Mouse (Mus musculus): Measurements from ENCODE around the gene Scand1.

Scand1 gene

GRCm38 (mm10) chr2:156307261-156307660 is 5.2 kb downstream of the Scand1 start:
- in situ Hi-C loops (cut with MboI, MseI), result no loop called here

- in situ Hi-C loops (cut with MboI, MseI), result no loop called here
Measured at GRCm38 (mm10) chr2:156305818-156306217, 6.7 kb downstream of the Scand1 start.

- in situ Hi-C loops (cut with MboI, MseI), result no loop called here
Measured at GRCm38 (mm10) chr2:156304351-156304750, 8.2 kb downstream of the Scand1 start.

DNA sequence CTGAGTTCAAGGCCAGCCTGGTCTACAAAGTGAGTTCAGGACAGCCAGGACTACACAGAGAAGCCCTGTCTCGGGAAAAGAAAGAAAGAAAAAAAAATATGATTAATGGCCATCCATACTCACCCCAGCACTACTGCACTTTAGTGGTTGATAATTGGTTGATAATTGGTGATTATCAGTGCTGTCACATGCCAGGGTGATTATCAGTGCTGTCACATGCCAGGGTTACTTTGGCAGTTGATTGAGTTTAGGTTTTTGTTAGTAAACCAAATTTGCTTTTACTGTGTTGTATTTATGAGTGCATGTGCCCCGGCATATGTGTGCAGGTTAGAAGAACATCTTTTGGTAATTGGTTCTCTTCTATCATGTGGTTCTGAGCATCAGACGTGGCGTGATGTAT is 10.4 kb downstream of the Scand1 start:
- in situ Hi-C loops (cut with MboI, MseI), result no loop called here

GRCm38 (mm10) chr2:156298458-156298857 is 14.0 kb downstream of the Scand1 start:
- in situ Hi-C loops (cut with MboI, MseI), result loop anchor here (10.0 kb wide), 1 partner anchor 1864 kb away; the partner anchor contains the start of gene Cbfa2t2

DNA sequence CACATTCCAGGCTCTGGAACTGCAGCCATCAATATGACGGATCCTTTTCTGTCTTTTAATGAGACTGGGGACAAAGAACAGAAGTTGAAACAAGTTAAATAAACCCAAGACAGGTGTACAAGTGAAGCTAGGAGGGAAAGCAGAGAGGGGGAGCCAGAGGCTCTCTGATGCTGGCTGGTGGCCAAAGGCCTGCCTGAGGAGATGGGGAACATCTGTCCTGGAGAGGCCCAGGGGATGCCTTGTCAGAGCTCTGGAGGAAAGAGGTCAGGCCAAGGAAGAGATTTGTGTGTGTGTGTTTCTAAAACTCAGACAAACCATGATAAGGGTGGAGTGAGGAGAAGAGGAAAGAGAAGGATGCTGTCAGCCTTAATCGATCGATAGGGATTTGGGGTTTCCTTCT is 14.9 kb downstream of the Scand1 start:
- in situ Hi-C loops (cut with MboI, MseI), result loop anchor here (10.0 kb wide), 1 partner anchor 1863 kb away; the partner anchor contains the start of gene Cbfa2t2

DNA sequence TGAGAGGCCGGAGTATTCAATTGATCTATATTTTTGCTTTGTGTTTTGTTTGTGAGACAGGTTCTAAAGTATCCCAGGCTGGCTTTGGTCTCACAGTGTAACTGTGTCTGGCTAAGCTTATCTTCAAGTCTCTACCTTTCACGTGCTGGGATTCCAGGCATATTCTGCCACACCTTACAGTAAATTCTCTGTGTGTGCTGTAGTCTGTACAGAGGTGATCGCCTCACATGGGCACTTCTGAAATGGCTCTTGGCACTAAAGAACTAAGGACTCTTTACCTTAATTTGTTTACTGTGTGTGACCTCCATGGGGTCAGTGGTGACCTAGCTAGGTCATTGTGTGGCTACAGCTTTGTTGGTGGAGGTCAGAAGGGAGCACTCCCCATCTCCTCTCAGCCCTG is 16.3 kb downstream of the Scand1 start:
- in situ Hi-C loops (cut with MboI, MseI), result loop anchor here (10.0 kb wide), 1 partner anchor 1861 kb away; the partner anchor contains the start of gene Cbfa2t2

GRCm38 (mm10) chr2:156295601-156296063 is 16.9 kb downstream of the Scand1 start:
- in situ Hi-C loops (cut with MboI, MseI), result loop anchor here (10.0 kb wide), 1 partner anchor 1861 kb away; the partner anchor contains the start of gene Cbfa2t2

DNA sequence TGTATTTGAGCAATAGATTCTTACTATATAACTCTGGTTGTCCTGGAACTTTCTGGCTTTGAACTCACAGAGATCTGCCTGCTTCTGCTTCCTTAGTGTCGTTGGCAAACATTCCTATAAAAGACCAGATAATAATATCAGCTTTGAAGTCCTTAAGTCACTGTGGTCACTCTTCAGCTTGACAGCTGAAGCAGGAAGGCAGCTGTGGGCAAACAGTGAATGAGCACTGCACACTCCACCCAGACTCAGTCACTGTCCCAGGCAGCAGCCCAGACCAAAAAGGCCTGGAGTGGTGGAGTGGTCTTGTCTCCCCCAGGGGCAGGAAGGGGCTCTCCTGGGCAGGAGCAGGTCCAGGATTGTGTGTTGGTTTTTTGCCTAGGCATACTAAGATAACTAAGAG is 20.5 kb downstream of the Scand1 start:
- in situ Hi-C loops (cut with MboI, MseI), result loop anchor here (10.0 kb wide), 1 partner anchor 1857 kb away; the partner anchor contains the start of gene Cbfa2t2

- in situ Hi-C loops (cut with MboI, MseI), result loop anchor here (5.0 to 10.0 kb wide), 2 partner anchors 72 to 1855 kb away; partner anchors contain the start of gene Cbfa2t2
Measured at GRCm38 (mm10) chr2:156289552-156290160, 22.8 kb downstream of the Scand1 start.

DNA sequence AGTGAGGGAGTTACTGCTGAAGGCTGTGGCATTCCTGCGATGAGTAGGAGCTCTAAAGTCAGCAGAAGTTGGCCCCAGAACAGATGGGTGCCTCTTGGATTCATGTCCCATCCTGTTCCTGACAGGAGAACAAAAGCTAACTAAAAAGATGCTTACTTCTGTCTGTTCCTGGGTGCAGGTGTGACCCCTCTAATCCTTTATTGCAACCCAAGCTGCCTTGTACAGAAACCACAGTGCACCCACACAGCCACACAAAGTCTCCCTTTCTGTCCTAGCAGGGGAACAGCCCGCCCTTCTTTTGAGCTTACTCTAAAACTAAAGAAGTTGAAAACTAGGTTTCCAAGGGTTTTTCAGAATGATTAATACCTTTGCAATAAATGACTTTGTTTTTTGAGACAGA is 24.3 kb downstream of the Scand1 start:
- in situ Hi-C loops (cut with MboI, MseI), result loop anchor here (5.0 kb wide), 1 partner anchor 71 kb away; no protein-coding TSS in a partner anchor

- in situ Hi-C loops (cut with MboI, MseI), result loop anchor here (5.0 kb wide), 1 partner anchor 69 kb away; no protein-coding TSS in a partner anchor
Measured at GRCm38 (mm10) chr2:156286733-156287132, 25.8 kb downstream of the Scand1 start.

- in situ Hi-C loops (cut with MboI, MseI), result loop anchor here (5.0 kb wide), 1 partner anchor 68 kb away; no protein-coding TSS in a partner anchor
Measured at GRCm38 (mm10) chr2:156285161-156285560, 27.3 kb downstream of the Scand1 start.

DNA sequence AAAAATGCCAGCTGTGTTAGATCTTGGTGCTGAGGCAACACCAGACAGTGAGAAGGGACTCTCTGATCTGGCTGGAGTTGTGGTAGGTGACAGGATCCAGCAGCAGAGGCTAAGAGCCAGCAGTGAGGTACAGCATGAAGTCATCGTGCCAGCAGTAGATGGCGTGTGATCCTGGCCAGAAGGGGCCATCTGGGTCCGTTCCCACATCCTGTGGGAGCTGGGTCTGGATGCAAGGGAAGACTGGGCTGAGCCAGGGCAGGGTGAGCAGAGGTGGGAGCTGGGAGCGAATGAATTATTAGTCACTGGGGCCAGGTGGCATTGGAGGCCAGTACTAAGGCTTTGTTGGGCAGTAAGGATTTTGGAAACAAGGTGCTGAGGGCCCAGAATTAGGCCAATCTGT is 31.3 kb downstream of the Scand1 start:
- in situ Hi-C loops (cut with MboI, MseI), result no loop called here

DNA sequence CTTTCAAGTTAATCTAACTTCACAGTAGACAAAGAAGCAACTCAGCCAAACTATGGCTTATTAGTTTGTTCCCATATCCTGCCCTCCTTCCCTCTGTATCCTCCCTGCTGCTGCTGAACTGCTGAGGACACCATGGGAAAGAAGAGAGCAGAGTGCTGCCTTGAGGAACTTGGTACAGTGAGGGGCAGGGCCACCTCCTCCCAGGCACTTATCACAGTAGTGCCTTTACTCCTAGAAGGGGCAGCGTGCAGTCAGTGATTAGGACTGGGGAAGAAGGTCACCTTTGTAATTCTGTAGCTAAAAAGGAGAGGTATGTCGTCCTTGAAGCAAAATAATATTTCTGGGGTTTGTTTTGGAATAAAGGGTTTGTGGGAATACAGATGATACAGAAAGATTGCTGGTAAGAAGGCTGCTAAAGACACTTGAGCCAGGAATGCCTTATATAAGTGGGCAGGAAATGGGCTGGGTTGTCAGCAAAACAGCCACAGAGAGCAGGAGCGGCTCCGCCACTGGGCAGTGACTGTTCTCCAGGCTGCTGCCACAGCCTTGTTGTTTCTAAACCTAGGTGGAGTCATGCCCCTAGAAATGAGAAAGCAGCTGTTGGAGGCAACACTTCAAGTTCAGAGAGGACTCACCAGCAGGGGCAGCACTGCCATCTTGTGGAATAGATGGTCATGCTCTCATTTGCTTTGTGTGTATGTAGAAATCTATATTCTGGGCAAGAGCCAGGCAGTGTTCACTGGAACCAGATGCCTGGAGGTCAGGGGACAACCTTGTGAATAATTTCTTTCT is 34.1 kb downstream of the Scand1 start:
- in situ Hi-C loops (cut with MboI, MseI), result no loop called here

GRCm38 (mm10) chr2:156272553-156272952 is 40.0 kb downstream of the Scand1 start:
- in situ Hi-C loops (cut with MboI, MseI), result no loop called here

- in situ Hi-C loops (cut with MboI, MseI), result no loop called here
Measured at GRCm38 (mm10) chr2:156267636-156268035, 44.9 kb downstream of the Scand1 start.

- in situ Hi-C loops (cut with MboI, MseI), result no loop called here
Measured at GRCm38 (mm10) chr2:156263204-156263893, 49.2 kb downstream of the Scand1 start.
